Mouse (Mus musculus): ENCODE measurements around the gene Prss32. TPM values are rescaled to one million over a fixed set of nuclear protein-coding genes. Genes with fewer than 3 reads are reported as not detected.
A peak's percentile ranks its signal among the peaks of the same experiment; 100 is the strongest.

Gene Prss32
- polyA plus RNA-seq, 1 experiment from 2014 or later: not detected

DNA sequence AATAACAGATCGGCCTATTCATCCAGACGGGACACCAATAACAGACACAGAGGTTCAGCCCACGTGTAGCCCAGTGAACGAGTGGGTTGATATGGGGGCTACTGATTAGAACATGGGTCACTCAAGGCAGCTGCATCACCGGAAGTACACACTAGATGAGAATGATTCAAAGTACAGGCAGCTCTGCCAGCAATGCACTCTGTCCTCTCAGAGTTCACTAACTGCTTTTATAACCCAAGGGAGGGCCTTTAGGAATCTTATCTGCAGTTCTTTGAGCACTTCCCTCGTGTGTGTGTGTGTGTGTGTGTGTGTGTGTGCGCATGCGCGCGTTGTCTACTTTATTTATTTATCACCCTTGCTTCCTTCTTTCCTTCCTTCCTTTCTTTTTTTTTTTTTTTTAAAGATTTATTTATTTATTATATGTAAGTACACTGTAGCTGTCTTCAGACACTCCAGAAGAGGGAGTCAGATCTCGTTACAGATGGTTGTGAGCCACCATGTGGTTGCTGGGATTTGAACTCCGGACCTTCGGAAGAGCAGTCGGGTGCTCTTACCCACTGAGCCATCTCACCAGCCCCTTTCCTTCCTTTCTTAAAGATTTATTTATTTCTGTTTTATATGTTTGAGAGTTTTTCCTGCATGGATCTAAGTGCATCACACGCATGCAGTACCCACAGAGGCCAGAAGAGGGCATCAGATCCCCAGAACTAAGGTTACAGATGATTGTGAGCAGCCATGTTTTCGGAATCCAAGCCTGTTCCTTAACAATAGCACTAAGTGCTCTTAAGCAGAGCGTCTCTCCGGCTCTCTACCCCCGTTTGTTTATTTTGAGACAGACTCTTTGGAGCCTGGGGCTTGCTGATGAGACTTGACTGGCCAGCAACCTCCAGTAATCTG is 7.4 kb downstream of the Prss32 start:
- no peaks in the 10 kb centered on the region for H3K36me3 ChIP-seq (ENCODE audit: insufficient read depth, low read length)
- H3K4me3 ChIP-seq (replicated peaks; ENCODE audit: low read depth, low read length): no peak overlapping the region
- H3K27me3 ChIP-seq (ENCODE audit: insufficient read depth, low read length): no peaks in the 10 kb centered on the region
- peak; percentile 88 for TF ChIP-seq CTCF (IDR thresholded peaks at IDR 0.05; ENCODE audit: low read depth)
- H3K9me3 ChIP-seq (replicated peaks; ENCODE audit: low read length): no peaks in the 10 kb centered on the region
- no peak overlapping the region for H3K4me2 ChIP-seq (ENCODE audit: low read length)
- no peak for ATAC-seq (replicated peaks; ENCODE audit: low FRiP score, low read depth)
- no peaks in the 10 kb centered on the region for H3K4me1 ChIP-seq (replicated peaks; ENCODE audit: insufficient read depth, low read length)
- no peak overlapping the region for H3K27ac ChIP-seq
- DNase-seq (ENCODE audit: low spot score): peak; percentile 85
- no peak overlapping the region for H3K9ac ChIP-seq (ENCODE audit: low read depth, low read length)
- 52% methylated on average over 18 of the region's 19 CpGs for WGBS

DNA sequence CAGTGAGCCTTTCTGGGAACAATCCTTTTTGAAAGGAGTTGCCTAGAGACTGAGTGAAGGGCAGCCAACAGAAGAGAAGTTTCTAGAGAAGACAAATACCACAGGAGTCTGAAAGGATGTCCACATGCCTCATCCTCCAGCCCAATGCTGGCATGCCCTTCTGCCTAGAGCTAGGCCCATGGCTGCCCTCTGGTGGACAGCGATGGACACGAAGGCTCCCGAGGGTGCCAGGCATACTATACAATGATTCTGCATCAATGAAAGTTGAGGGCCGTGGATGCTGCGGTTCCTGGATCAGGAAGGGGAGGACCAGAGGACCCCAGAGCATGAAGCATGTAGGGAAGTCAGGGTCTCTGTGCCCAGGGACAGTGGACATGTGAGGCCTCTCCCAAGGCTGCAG is 9.6 kb downstream of the Prss32 start:
- ATAC-seq (replicated peaks; ENCODE audit: low FRiP score, low read depth): 0 out of 2 replicates have a peak, but pooled peaks have one; percentile 48
- Histone ChIP-seq H3K36me3 (ENCODE audit: insufficient read depth, low read length) (no peaks in the 10 kb centered on the region), H3K4me2 (ENCODE audit: low read length) (no peak overlapping the region), H3K27ac (no peak overlapping the region), H3K27me3 (ENCODE audit: insufficient read depth, low read length) (no peaks in the 10 kb centered on the region), H3K4me1 (replicated peaks; ENCODE audit: insufficient read depth, low read length) (no peaks in the 10 kb centered on the region), H3K9ac (ENCODE audit: low read depth, low read length) (no peak overlapping the region), H3K4me3 (replicated peaks; ENCODE audit: low read depth, low read length) (no peak overlapping the region), H3K9me3 (replicated peaks; ENCODE audit: low read length) (no peaks in the 10 kb centered on the region)
- 33% methylated on average over 5 of the region's 5 CpGs for WGBS
- peak; percentile 77 for TF ChIP-seq CTCF (IDR thresholded peaks at IDR 0.05; ENCODE audit: low read depth)
- peak; percentile 59 for DNase-seq (ENCODE audit: low spot score)

DNA sequence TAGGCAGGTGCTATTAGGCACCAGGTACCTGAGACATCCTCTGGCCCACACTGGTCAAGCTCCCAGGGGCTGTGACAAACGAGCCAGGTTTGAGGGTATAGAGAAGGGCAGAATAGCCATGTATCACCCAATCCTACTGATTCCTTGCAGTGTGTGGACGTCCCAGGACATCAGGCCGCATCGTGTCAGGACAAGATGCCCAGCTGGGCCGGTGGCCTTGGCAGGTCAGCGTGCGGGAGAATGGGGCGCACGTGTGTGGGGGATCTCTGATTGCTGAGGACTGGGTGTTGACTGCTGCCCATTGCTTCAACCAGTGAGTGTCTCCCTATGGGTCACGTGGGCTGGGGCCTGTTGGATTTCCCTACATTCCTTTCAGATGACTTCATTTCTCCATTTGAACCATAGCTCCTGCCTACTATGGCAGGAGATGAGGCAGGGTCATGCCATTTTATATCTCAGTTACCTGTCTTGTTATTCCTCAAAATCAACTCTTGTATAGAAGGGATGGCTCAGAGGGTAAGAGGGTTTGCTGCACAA is 10.6 kb downstream of the Prss32 start:
- H3K9me3 ChIP-seq (replicated peaks; ENCODE audit: low read length): no peaks in the 10 kb centered on the region
- 86% methylated on average over 10 of the region's 10 CpGs for WGBS

DNA sequence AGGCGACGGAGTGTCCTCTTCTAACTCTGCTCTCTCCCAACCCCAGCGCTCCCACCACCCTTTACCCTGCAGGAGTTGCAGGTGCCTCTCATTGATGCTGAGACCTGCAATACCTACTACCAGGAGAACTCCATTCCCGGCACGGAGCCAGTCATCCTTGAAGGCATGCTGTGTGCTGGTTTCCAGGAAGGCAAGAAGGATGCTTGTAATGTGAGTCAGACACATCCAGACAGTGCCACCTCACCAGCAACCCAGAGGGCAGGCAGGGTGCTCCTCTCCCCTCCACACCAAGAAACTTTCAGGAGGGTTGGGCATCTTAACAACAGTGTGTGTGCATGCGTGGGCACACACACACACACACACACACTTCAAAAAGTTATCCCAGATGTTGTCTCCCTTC is 13.5 kb downstream of the Prss32 start:
- DNase-seq (ENCODE audit: low spot score) (no peak), ATAC-seq (replicated peaks; ENCODE audit: low FRiP score, low read depth) (no peak)
- no peaks in the 10 kb centered on the region for H3K36me3 ChIP-seq (ENCODE audit: insufficient read depth, low read length)
- no peak overlapping the region for H3K4me2 ChIP-seq (ENCODE audit: low read length)
- TF ChIP-seq CTCF (IDR thresholded peaks at IDR 0.05; ENCODE audit: low read depth): no peak
- no peak overlapping the region for H3K27ac ChIP-seq
- no peaks in the 10 kb centered on the region for H3K9me3 ChIP-seq (replicated peaks; ENCODE audit: low read length)
- no peak overlapping the region for H3K9ac ChIP-seq (ENCODE audit: low read depth, low read length)
- H3K27me3 ChIP-seq (ENCODE audit: insufficient read depth, low read length): no peaks in the 10 kb centered on the region
- WGBS: 71% methylated on average over 6 of the region's 6 CpGs
- no peaks in the 10 kb centered on the region for H3K4me1 ChIP-seq (replicated peaks; ENCODE audit: insufficient read depth, low read length)
- no peak overlapping the region for H3K4me3 ChIP-seq (replicated peaks; ENCODE audit: low read depth, low read length)

More for the DNA sequence above, 10.6 kb downstream of the Prss32 start:
- Histone ChIP-seq H3K4me1 (replicated peaks; ENCODE audit: insufficient read depth, low read length) (no peaks in the 10 kb centered on the region), H3K9ac (ENCODE audit: low read depth, low read length) (no peak overlapping the region), H3K4me2 (ENCODE audit: low read length) (no peak overlapping the region), H3K27ac (no peak overlapping the region), H3K36me3 (ENCODE audit: insufficient read depth, low read length) (no peaks in the 10 kb centered on the region), H3K4me3 (replicated peaks; ENCODE audit: low read depth, low read length) (no peak overlapping the region), H3K27me3 (ENCODE audit: insufficient read depth, low read length) (no peaks in the 10 kb centered on the region)
- TF ChIP-seq CTCF (IDR thresholded peaks at IDR 0.05; ENCODE audit: low read depth): no peak
- DNase-seq (ENCODE audit: low spot score) (no peak), ATAC-seq (replicated peaks; ENCODE audit: low FRiP score, low read depth) (no peak)

DNA sequence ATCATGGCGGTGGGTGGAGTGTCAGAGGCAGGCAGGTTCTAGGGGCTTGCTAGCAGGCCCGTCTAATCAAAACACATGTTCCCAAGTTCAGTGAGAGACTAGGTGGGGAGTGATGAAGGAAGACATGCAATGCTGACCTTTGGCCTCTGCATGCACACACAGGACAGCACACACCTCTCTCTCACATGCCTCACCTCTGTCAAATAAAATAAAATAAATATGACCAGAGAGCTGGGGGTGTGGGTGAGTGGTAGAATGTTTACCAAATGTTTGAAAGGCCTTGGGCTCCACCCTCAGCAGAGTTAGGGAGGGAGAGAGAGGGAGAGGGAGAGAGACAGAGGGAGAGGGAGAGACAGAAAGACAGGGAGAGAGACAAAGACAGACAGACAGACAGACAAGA is 14.3 kb downstream of the Prss32 start:
- Histone ChIP-seq H3K9ac (ENCODE audit: low read depth, low read length) (no peak overlapping the region), H3K27me3 (ENCODE audit: insufficient read depth, low read length) (no peaks in the 10 kb centered on the region), H3K4me3 (replicated peaks; ENCODE audit: low read depth, low read length) (no peak overlapping the region), H3K27ac (no peak overlapping the region), H3K9me3 (replicated peaks; ENCODE audit: low read length) (no peaks in the 10 kb centered on the region), H3K4me1 (replicated peaks; ENCODE audit: insufficient read depth, low read length) (no peaks in the 10 kb centered on the region), H3K4me2 (ENCODE audit: low read length) (no peak overlapping the region), H3K36me3 (ENCODE audit: insufficient read depth, low read length) (no peaks in the 10 kb centered on the region)
- DNase-seq (ENCODE audit: low spot score) (no peak), ATAC-seq (replicated peaks; ENCODE audit: low FRiP score, low read depth) (no peak)
- 84% methylated on average over 2 of the region's 2 CpGs for WGBS
- no peak for TF ChIP-seq CTCF (IDR thresholded peaks at IDR 0.05; ENCODE audit: low read depth)

DNA sequence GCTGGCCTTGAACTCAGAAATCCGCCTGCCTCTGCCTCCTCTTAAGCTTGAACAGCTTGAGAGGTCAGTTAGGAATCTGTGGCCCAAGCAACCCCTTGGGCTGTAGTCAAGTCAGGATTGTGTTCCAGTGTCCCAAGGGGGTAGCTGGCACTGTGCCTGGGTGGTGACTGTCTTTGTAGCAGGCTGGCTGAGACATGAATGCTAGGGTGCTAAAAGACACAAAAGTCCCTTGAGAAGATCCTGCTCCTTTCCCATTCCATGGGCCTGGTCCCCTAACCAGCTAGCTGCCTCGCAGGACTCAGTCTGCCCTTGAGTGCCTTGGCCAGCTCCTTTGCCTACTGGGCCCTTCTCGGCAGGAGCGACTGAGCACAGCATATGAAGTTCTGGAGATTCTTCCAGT is 19.3 kb downstream of the Prss32 start:
- no peak overlapping the region for H3K4me3 ChIP-seq (replicated peaks; ENCODE audit: low read depth, low read length)
- no peaks in the 10 kb centered on the region for H3K36me3 ChIP-seq (ENCODE audit: insufficient read depth, low read length)
- H3K27me3 ChIP-seq (ENCODE audit: insufficient read depth, low read length): no peaks in the 10 kb centered on the region
- no peaks in the 10 kb centered on the region for H3K4me1 ChIP-seq (replicated peaks; ENCODE audit: insufficient read depth, low read length)
- no peak overlapping the region for H3K9ac ChIP-seq (ENCODE audit: low read depth, low read length)
- no peaks in the 10 kb centered on the region for H3K9me3 ChIP-seq (replicated peaks; ENCODE audit: low read length)
- ATAC-seq (replicated peaks; ENCODE audit: low FRiP score, low read depth) (no peak), DNase-seq (ENCODE audit: low spot score) (no peak)
- H3K4me2 ChIP-seq (ENCODE audit: low read length): no peak overlapping the region
- no peak overlapping the region for H3K27ac ChIP-seq
- 92% methylated on average over 4 of the region's 4 CpGs for WGBS
- TF ChIP-seq CTCF (IDR thresholded peaks at IDR 0.05; ENCODE audit: low read depth): no peak

All from kidney, postnatal 0 days (tissue).